Mouse (Mus musculus): ENCODE measurements around the gene Myo18a.

DNA sequence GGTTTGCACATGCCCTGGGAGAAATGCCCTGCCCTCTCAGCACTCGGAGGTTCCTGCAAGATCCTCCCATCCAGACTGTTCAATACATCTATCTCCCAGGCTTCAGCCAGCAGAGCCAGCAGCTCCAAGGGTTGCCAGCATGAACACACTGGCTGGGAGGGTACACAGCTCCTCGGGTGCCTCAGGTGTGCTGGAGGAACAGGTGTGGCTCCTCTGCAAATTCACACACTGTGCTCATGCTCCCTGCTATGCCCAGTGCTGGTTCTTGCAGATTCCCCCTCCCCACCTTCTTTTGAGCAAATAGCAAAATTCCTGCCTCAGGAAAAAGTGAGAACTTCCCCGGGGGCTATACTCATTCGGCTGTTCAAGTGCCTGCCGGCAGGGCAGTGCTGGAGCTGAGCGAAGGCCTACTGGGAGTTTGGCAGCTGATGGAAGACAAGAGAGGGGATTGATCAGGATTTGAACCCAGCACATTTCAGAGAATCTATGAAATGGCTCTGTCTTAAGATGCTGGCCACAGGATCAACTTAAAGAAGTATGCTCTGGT, 111.7 kb downstream of the Myo18a start:
- TF ChIP-seq GATA1 (IDR thresholded peaks at IDR 0.05; ENCODE audit: borderline replicate concordance, low read length) (no peak), FLI1 (IDR thresholded peaks at IDR 0.05; ENCODE audit: low read length) (no peak)
